Mouse (Mus musculus) NIH3T3 (cell line): ENCODE results near the gene Mrgprb3.

ENCODE experiments used
- DNase-seq: peaks from one replicate; pipeline ENCODE4 v3.0.0-alpha.2; 2012; ENCODE audit warnings: low read depth

Mrgprb3 gene

DNA sequence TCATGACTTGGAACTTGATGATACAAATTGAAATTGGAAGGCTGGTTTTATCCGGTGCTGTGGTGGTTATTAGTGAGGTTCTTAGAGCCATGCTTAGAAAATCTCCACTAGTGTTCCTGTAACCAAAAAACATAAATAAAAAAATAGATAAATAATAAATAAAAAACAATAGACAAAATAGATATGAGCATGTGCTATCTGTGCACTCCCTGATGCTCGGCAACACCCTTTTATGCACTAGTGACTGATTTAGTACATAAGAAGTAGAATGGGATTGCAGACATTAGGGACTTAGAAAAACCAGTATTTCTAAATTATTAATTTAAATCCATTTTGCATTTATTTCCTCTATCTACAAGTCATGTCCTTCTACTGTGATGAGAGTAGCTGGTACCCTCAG lies at the start of gene Mrgprb3:
Gene Mrgprb3 (minus strand): TSS at position 101 of the 400 bp plus-strand sequence.
- DNase-seq: no peak
